Mouse (Mus musculus) megakaryocyte progenitor cell, adult 5-6 weeks (primary cell): ENCODE results near the gene Zp1. TPM values are rescaled to one million over a fixed set of nuclear protein-coding genes. Genes with fewer than 3 reads are reported as not detected.

Experiments
- ATAC-seq: replicated peaks from 2 replicates; pipeline ENCODE4 v1.8.0; 2016; ENCODE audit warnings: mild to moderate bottlenecking, moderate TSS enrichment, inconsistent platforms; ENCODE audit not compliant: poor library complexity
- total RNA-seq, 2 experiments: library from RNA; stranded (forward) in 1 of 2; stranded (reverse) in 1 of 2; fragments of 157-497, 149-512 nt in 1 of 2; fragments of 200-1000 nt in 1 of 2; gene quantifications; 2 replicates each; pipeline versions ENCODE4 v1.2.3 to v1.2.4; 2015 to 2017

Zp1 gene
- not detected in 2 replicates for total RNA-seq (2015)
- total RNA-seq (2017) = not detected in 2 replicates

DNA sequence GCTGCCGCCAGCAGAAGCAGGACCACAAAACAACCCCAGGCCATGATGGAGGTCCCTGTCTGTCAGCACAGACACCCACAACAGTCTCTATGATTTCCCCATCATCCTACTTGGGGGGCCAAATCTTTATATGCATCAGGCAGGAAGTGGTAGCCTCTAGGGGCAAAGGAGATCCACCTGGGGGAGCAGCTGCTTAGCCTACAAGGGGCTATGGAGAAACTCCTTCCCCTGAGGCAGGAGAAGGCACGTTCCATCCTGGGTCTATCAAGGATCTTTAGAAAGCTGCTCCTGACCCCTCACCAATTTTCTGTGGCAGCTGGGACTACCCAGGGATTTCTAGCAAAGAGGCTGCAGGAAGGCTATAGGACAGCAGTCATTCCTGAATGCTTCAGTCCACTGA is at the start of gene Zp1:
Zp1 (minus strand) TSS at position 101 of the 400 bp plus-strand sequence.
- ATAC-seq = no peak

DNA sequence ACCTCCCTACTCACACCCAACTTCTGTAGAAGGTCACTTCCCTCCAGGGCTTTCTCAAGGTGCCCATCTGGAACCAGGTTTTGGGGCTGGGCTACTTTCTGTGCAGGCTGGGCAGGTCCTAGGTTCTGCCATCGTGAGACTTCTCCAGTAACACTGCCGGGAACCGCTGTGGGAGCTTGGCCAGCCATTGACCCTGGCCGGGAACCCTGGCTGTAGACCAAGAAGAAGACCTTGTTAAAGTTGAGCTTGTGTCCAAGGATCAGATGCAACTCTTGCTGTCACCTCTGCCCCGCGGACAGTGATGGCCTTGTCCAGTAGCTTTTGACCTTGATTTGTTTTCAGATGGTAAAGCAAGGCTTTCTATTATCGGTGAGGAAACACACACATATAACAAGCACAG is 48.1 kb upstream of the Zp1 start:
- no peak for ATAC-seq

DNA sequence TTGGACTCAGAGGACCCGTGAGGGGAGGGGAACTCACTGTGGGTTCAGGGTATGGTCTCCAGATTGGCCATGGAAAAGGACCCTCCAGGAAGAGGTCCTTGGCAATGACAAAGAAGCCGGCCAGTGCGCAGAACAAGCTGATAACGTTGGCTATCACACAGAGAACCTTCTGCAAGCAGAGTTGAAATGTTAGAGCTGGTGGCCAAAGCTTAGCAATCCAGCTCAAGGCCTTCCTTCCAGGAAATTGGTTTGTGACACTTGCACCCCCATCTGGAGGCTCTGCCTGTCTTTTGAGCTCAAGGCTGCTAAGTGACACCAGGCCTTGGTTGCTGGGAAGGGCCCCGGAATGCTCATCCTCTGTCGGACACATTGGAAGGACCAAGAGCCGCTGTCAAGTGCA is 45.3 kb upstream of the Zp1 start:
- no peak for ATAC-seq

GRCm38 (mm10) chr19:10959978-10960346 is 39.5 kb upstream of the Zp1 start:
- no peak for ATAC-seq

GRCm38 (mm10) chr19:10959085-10959977 is 38.9 kb upstream of the Zp1 start:
- peak; percentile 93 for ATAC-seq

- ATAC-seq = no peak
These were observed 31.8 kb upstream of the Zp1 start for GRCm38 (mm10) chr19:10952021-10952939.

DNA sequence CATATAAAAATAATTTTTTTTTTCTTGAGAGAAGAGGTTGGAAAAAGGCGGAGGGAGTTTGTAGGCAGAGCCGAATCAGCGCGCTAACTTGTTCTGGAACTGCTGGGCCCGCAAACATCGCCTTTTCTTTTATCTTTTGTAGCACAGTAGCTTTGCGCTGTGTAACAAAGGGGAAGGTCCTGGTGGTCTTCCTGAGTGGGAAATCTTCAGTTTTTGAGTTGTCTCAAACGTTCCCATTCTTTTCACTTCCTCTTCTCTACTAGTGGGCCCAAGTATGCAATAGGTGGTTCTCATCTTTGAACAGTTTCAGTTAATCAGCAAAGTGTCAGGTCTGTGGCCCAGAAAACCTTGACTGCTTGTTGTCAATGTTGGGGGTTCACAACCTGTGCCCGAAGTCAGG is 29.1 kb upstream of the Zp1 start:
- ATAC-seq = no peak

DNA sequence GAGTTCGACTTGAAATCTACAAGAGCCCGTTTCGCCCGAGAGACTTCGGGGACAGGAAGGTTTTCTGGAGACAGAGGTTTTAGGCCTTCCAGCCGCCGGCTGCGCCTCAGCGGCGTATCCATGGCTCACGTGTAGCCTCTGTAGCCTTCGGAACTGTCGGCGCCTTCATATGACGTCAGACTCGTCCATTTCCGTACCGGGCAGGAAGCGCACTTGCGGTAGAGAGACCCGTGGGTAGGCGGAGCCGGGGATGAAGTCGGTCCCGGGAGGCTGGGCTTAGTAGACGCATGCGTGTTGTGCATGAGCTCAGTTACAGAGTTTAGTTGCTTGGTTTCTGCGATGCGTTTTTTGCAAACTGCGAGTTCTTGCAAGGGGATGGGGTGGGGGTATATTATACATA is 28.7 kb upstream of the Zp1 start, which contains the start of gene Ccdc86:
Ccdc86 (minus strand) TSS at position 155 of the 400 bp plus-strand sequence.
- peak; percentile 94 for ATAC-seq

DNA sequence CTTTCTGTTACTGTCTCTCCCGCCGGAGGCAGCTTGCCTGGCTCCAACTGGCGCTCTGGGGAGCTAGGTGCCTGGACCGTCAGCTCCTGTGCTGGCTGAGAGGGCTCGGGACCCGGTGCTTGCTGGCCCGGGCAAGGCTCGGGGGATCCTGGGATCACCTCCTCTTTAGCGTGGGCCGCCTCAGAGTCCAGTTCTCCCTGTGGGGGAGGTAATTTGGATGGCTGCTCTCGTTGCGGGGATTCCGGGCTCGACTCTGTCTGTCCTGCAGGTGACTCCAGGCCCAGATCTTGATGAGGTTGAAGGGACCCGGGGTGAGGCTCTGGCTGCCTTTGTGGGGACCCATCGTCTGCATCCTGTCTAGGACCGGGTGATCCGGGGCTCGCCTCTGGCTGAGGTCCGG is 28.0 kb upstream of the Zp1 start:
- 0 out of 2 replicates have a peak, but pooled peaks have one; percentile 3 for ATAC-seq

DNA sequence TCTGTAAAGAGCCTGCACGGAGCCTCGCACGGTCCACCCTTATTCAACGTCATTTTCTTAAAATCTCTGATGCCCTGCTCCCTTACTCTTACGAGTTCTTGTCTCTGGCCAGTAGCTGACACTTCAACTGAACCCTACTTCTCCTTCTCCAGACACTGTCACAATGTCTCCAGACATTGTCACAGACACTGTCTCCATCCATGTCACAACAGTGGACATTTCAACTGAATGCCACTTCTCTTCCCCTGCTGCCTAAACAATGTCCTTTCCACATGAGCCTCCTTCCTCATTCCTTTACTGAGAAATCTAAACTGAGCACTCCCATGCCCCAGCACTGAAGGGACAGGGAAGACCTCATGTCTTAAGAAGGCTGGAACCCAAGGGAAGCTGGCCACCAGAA is 26.8 kb upstream of the Zp1 start:
- ATAC-seq = peak; percentile 31

GRCm38 (mm10) chr19:10946506-10946905 is 26.1 kb upstream of the Zp1 start:
- no peak for ATAC-seq

GRCm38 (mm10) chr19:10943955-10944354 is 23.5 kb upstream of the Zp1 start:
- ATAC-seq = peak; percentile 21

- 0 out of 2 replicates have a peak, but pooled peaks have one; percentile 3 for ATAC-seq
These were observed 20.5 kb upstream of the Zp1 start for GRCm38 (mm10) chr19:10940801-10941457.

GRCm38 (mm10) chr19:10940097-10940800 is 19.8 kb upstream of the Zp1 start:
- peak; percentile 88 for ATAC-seq

DNA sequence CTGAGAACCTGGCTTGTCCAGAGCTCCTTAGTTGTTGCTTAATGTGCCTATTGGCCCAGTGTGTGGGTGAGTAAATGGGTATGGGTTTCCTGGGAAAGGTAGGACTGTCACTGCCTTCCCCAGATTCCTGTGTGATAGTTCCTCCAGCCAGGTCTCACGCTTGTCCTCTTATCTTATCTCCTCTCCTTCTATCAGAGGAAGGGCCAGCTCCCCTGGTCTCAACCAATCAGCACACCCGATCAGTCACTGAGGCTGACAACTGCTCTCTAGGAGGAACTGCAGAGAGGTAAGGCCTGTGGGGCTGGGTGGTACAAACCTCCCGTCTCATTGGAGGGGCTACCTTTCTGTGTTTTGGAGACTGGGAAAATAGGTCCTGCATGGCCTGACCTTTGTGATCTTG is 18.3 kb upstream of the Zp1 start:
- no peak for ATAC-seq

GRCm38 (mm10) chr19:10937110-10937563 is 16.7 kb upstream of the Zp1 start, which contains the start of gene Ptgdr2:
TSS of gene Ptgdr2 (plus strand) at chr19:10937160.
- ATAC-seq = peak; percentile 58

GRCm38 (mm10) chr19:10936077-10936476 is 15.6 kb upstream of the Zp1 start:
- no peak for ATAC-seq

- ATAC-seq = no peak
These were observed 14.6 kb upstream of the Zp1 start for GRCm38 (mm10) chr19:10935029-10935428.

- peak; percentile 65 for ATAC-seq
These were observed 10.2 kb upstream of the Zp1 start for GRCm38 (mm10) chr19:10930641-10931040.

DNA sequence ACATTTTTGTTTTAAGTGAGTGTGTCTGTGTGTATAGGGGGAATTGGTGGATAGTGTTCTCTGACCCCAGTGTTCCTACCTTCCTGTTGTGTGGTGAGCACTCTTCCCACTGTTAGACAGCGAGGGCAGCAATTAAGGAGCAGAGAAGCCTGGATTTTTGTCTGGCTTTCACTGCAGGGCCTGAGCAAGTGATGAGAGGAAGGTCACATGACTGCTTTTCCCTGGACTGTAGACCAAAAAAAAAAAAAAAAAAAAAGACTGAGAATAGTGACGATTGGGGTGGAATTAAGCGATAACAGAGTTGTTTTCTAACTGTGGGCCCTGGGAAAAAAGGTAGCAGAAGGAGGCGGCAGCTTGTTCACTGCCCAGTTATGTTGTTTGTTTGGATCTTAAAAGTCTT is 6.2 kb upstream of the Zp1 start:
- no peak for ATAC-seq
